Mouse (Mus musculus) spleen, postnatal 36 days (tissue): Measurements from ENCODE around the gene Ttc5.
"Not testable (repeated sequence)": the region's sequence is repeated elsewhere in the genome, so short reads cannot be mapped to it uniquely, and the experiment has no call there.

Experiments
- DNase-seq, 2 experiments: peaks; one replicate each; pipeline ENCODE4 v3.0.0; 2022; ENCODE audit warnings: low spot score in 2 of 2, mixed read lengths in 1 of 2

The Ttc5 gene

DNA sequence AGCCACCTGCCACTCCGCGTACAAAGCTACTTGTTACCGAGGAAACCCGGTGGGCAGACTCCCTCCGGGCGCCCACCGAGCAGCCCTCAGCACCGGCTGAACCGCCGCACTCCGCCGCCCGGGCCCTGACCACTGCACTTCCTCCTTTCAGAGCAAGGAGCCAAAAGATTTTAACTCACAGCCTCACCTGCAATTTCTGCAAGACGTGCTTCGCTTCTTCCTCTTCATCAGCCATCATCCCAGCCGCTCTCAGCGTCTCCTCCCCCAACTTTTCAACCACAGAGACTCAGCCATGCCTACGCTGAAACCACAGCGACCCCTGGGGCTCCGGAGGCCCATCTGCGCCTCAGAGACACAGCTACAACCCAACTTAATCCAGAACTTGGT, at the start of gene Ttc5:
Ttc5 (minus strand) TSS at position 269 of the 387 bp plus-strand sequence.
- DNase-seq, result peak; percentile 87 to 89

DNA sequence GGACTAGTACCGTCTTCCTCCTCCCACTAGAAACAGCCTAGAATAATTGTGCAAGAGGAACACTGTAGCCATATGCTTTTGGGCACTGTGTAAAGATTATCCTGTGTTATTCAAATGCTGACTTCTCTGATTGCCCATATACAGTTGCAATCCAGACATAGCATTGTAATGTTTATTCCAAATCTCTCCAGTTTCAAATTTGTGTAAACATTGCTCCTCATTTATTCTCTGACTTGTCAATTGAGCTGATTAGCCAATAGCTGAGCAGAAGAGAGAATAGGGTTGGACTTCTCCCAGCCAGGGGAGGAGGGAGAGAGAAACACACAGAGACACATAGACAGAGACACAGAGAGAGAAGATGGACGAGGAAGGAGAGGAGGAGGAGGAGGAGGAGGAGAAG, 49.1 kb upstream of the Ttc5 start:
- DNase-seq, result no peak

DNA sequence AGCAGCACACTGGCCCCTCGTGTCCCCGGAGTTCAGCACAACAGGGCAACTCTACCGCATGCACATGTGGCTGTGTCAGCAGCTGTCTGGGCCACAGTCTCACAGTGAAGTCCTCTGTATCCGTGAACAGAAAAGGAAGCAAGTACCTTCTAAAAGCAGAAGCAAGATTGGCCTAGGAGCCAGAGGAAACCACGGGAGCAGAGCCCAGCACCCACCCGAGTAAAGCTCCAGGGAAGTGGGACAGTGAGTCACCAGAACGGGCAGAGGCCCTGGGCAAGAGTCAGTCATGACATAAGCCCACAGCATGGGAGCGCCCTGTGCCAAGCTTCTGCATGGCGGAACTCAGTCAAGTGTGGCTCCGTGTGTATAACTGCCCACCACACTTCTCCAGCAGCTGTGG, 48.6 kb upstream of the Ttc5 start:
- DNase-seq, result peak; percentile 34 to 49

DNA sequence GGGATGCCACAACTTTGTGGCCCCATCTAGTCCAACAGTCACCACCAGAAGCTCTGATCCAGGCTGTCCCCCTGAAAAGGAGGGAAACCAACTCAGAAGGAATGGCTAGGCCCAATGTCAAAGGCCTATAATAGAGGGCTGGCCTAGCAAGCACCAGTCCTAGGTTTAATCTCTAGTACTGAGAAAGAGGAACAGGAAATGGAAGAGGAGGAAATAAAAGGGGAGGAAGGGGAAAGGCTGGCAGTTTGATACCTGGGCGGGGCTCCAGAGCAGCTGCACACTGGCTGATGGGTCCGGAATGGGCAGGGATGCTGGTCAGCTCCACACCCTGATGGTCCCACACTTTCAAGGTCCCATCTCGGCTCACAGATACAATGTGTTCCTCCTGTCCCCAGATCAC, 44.6 kb upstream of the Ttc5 start:
- no peak for DNase-seq

DNA sequence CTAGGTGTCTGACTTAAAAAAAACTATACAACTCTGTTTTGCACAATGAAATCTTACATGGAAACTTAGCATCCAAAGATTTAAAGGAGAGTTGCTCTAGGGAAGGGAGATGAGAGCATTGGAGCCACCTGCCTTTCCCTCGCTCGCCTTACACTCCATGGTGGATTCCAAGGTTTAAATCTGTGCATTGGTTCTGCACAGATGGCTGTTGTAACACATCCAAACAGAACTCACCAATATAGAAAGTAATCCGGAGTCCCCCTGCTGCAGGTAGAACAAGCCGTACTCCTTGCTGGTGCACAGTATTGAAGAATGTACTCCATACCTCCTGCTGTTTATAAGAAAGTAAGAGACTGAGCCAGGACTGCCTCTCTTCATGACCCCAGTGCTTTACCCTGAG, 41.3 kb upstream of the Ttc5 start:
- DNase-seq, result no peak

DNA sequence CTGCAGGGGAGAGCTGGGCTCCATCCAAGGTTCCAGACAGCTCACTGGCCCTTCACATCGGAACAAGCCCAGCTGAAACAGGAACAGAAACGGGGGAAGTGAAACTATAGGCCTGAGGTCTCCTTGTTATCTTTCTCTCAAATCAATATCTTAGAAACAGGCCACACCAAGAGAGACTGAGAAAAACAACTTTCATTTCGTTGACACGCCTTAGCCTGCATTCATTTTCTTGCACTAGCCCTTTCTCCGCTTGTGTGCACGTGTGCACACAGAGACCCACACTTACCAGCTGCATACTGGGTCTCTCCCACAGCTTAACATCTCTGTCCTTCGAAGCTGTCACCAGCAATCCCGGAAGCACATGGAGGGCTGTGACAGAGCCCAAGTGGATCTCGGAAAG, 38.9 kb upstream of the Ttc5 start:
- DNase-seq, result peak; percentile 64 to 69

DNA sequence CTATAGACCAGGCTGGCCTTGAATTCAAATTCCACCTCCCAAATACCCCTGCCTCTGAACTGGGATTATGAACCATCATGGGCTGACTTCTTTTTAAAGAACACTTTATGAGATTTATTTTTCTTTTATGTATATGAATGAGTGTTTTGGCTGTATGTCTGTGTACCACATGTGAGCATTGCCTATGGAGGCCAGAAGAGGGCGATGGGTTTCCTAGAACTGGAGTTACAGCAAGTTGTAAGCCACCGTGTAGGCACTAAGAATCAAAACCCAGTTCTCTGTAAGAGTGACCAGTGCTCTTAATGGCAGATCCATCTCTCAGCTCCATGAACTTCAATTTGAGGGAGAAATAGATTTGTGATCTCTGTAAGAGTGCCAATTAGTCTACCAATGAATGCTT, 37.9 kb upstream of the Ttc5 start:
- no peak for DNase-seq

DNA sequence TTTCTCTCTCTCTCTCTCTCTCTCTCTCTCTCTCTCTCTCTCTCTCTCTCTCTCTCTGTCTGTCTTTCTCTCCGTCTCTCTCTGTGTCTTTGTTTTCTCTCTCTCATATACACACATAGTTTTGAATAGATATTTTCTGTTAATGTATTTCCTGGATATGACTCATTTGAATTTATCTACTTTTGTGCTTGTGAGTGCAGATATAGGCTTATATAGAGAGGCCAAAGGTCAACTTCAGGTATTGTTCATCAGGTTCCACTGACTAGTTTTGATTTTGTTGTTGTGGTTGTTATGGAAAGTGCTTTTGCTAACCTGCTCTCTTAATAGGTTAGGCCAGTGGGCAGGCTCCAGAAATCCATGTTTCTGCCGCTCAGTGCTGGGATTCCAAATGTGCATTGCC, 27.7 kb upstream of the Ttc5 start:
- DNase-seq, result no peak

DNA sequence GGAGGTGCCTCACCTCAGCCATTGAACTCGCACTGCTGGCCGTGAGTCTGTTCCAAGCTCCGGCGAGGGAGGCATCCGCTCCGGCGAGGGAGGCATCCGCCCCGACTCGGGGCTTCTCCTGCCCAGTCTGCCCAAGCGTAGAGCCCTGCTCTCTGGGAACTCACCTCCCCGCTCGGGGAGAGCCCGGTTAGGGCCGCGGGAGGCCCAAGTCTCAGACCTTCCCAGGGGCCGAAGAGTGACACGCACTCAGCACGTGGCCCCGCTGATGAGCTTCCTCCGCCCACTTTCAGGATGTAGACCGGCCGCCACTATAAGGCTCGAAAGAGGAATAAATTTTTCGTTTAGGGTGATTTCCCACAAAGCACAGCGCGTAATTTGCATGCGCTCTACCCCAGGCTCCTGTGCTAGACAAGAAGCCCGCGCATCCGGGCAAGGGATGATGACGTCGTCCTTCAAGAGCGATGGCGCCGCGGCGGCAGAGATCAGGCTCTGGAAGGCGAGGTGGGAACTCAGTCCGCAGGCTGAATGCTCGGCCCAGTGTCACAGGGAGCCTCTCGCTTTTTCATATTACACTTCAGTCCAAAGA, 22.3 kb upstream of the Ttc5 start, which contains the start of the genes Ccnb1ip1 and Parp2:
Ccnb1ip1 (minus strand) TSS at position 246 of the 586 bp plus-strand sequence.
Parp2 (plus strand) TSS at position 355 of the 586 bp plus-strand sequence.
- DNase-seq, result peak; percentile 95 to 96

DNA sequence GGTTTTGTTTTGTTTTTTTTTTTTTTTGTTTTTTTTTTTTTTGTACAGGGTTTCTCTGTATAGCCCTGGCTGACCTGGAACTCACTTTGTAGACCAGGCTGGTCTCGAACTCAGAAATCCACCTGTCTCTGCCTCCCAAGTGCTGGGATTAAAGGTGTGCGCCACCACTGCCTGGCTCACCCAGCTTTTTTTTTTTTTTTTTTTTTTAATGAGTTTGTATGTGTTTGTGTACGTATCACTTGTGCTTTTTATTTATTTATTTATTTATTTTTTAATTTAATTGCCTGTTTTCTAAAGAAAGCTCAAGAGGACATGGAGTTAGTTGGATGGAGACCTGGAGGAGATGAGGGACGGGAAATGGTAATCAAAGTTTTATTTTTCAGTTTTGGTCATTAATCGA, 21.1 kb upstream of the Ttc5 start:
- not testable (repeated sequence) for DNase-seq

DNA sequence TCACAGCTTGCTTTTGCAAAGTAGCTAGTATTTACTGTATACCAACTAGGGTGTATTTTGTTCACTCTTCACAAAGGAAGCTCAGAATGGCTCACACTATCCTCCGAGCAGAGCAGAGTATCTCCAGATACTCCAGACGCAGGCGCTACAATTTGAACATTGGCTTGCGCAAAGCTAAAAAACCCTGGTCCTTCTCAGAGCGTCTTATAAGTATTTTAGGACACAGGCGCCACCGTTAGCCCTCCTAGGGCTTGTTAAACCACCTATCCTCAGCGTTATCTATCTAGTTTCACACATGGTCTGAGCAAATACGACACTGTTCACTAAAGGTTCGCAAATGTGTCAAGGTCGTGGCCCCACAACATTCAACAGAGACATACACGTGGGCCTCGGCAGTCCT, 19.4 kb upstream of the Ttc5 start:
- DNase-seq, result no peak

DNA sequence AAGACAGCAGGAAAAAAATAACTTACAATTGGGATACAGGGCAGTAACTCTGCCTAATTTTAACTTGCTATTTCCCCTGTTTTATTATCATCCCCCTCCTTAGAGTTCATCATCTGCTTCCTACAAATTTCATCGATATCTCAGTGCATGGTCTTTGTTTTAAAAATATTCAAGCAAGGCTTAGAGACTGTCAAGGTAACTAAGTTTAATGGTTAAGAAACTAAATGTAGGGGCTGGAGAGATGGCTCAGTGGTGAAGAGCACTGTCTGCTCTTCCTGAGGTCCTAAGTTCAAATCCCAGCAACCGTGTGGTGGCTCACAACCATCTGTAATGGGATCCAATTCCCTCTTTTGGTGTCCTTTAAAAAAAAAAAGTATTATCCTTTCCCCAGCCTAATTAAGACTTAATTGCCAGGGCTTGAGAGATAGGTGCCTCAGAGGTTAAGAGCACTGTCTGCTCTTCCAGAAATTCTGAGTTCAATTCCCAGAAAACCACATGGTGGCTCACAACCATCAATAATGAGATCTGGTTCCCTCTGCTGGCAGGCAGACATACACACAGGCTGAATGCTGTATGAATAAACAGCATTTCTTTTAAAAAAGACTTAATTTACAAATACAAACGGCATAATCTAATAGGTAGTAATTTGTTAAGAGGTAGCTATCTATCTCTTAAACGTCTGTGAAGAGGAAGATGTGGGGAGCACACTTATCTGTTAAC, 17.7 kb upstream of the Ttc5 start:
- no peak for DNase-seq

DNA sequence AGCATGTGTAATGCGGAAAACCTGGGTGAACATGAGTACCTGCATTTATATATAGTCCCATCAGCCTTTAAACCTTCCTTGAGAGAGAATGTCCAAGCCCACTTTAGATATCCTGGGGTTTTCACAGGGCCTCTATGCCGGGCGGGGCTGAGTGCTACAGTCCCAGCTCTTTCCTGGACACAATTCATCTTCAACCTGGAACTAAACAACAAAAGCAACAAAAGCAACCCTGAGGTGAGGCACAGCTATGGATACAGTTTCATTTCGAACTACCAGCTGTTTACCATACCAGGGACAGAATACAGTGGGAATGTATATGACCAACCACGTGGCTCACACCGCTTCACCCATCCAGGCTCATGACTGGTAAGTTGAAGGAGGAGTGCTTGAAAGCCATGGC, 17.1 kb upstream of the Ttc5 start:
- DNase-seq, result no peak

DNA sequence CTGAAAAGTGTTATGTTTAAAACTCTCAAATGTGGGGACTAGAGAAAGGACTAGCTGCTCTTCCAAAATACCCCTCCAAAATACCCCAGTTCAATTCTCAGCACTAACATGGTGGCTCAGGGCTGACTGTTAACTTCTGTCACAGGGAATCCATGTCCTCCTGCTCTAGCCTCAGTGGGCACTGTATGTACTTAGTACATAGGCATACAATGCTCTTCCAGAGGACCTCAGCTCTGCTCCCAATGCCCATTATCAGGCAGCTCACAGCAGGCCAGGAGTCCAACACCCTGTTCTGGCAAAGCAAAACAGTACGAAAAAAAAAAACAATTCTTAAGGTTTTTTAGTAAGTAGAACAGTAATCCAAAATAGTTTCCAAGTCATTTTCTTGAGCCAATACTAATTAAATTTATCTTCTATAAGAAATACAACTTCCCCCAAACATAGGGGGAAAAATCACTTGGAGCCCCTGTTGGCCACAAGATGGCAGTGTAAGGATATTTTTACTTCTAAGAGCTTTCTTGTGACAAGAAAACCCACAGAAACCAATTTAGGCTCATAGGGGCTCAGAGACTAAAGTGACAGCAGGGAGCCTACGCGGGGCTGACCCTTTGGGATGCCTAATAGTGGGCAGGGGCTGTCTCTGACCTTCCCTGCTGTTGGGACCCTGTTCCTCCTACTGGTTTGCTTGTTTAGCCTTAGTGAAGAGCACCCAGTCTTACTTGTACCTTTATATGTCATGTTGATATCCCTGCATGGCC, 14.4 kb upstream of the Ttc5 start:
- DNase-seq, result peak; percentile 24 to 52

DNA sequence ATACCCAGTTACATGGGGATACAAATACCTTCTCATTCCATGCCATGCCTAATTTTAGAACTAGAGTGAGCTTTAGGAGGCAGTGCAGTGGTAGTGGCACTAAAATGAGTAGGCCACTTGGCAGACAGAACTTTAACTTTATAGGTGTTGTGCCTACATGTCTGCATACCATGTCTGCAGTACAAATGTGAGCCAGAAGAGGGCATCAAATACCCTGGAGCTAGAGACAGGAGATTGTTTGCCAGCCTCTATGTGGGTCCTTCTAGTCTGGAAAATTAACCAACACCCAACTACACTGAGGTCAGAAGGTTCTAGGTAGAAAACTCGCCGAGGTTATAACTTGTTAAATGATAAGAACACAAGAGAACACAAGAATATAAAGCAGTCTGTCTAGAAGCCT, 13.2 kb upstream of the Ttc5 start:
- peak in 1 of 2 experiments; percentile 9 for DNase-seq

DNA sequence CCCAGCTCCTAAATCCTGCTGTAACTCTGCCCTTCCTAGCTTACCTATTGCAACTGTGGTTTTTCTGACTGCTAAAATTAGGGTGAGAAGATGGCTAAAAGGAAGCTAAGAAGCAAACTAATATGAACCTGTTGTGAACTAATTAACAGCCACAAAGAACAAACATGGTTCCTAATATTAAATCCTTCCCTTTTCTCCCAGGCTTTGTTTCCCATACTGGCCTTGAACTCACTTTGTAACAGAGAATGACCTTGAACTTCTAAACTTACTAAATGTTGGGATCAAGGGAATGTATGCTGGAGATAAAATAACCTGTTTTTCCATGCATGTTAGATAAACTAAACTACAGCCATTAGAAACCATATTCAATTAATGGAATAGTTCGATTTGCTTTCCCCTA, 11.1 kb upstream of the Ttc5 start:
- no peak for DNase-seq

DNA sequence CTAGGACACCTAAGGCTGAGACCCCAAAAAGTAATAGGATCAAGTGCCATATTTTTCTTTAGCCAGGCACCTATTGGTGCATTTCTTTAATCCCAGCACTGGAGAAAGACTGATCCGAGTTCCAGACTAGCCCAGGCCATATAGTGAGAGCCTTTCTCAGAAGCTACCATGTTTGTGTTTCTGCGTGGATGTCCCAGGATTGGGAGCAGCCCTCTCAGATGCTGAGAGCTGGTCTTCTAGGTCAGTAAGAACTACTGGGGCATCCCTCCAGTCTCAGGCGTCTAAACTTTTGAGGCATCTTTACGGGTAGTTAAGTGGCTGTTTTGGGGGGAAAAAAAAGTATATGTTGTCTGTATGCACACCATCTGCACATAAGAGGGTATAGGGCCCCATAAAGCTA, 10.6 kb upstream of the Ttc5 start:
- DNase-seq, result no peak

DNA sequence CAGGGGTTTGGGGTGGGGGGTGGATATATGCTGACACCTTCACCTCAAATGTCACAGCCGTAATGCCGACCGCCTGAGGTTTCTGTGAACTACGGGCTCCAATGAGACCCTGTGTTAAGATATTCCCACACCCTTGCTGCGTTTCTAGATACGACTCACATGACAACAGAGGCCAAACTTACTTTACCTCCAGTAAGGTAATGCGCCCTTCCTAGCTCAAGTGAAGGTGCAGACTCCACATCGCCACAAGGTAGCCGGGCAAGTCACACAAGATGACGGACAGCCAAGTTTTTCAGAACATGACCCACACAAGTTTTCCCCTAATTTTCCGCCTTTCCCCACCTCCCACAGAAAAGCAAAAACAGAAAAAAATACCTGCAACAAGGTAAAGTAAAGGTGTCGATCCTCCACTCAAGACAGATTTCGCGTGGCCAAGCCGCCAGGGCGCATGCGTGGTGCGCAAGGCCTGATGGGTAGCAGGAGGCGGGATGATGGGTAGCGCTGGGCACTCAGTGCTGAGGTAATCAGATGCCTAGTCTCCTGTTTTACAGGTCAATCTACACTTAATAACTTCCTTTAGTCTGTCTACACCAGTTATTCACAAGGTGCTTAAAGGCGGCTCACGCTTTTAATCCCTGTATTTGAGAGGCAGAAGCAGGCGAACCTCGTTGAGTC, 10.1 kb upstream of the Ttc5 start:
- DNase-seq, result no peak

DNA sequence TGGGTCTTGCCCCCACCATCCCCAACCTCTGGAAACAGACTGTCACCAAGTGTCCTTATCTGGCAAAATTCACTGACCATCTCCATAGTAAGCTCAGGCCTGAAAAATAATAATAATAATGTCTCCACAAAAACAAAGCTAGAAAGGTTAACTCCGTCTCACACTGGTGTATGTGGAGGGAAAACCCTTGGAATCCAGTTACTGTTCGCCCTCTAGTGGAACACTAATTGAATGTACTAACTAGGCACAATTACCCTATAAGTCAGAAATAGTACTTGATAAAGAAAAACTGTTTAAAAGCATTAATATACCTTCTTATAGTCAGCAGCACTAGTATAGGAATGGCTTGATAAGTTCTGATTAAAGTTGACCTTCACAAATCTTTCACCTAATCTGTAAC, 2.8 kb upstream of the Ttc5 start:
- no peak for DNase-seq

DNA sequence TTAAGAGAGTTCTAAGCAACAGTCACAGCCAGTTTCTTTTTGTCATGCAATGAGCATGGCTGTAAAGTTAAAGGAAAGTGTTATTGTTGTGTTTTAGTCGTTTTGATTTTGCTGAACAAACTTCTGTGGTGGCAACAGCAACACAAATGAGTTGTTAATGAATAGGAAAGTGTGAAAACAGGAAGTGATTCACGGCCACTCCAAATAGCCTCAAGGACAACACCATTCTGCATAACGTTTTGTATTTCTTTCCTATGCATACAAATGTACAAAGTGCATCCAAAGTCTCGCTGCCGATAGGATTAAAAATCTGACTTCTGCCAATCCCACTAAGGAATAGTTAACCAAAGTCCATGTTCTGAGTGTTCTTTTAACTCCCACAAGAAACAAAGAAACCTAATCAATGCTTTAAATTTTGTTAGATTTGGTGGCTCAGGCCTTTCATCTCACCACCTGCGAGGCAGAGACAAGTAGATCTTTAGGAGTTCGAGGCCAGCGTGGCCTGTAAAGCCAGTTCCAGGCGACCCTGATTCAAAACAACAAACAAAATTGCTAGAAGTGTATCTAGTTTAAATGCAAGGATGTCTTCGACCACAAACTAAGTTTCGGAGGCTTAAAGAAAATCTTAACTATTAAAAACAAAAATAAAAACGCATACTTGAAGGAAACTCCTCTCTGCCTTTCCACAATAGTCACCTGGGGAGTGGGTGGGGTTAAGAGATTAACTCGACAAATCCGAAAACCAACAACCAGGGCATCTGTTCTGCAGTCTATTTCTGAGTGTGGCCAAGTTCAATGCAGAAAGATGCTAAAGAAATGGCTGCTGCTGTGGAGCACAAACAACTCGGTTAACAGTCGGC, 698 bp downstream of the Ttc5 start:
- DNase-seq, result no peak

DNA sequence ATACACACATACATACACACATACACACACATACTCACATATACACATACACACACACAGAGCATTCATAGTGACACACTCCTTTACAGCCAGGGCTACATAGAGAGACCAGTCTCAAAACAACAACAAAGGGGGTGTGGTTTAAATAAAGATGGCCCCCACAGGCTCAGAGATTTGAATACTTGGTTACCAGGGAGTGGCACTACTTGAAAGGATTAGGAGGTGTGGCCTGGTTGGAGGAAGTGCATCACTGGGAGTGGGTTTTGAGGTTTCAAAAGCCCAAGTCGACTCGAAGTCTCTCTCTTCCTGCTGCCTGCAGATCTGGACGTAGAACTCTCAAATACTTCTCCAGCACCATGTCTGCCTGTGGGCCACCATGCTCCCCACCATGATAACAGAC, 3.2 kb downstream of the Ttc5 start:
- no peak for DNase-seq
